Mouse (Mus musculus): Measurements from ENCODE around the gene Kbtbd12. TPM values are rescaled to one million over a fixed set of nuclear protein-coding genes. Genes with fewer than 3 reads are reported as not detected.

Kbtbd12 gene
- total and polyA plus RNA-seq, 3 experiments, result not detected

DNA sequence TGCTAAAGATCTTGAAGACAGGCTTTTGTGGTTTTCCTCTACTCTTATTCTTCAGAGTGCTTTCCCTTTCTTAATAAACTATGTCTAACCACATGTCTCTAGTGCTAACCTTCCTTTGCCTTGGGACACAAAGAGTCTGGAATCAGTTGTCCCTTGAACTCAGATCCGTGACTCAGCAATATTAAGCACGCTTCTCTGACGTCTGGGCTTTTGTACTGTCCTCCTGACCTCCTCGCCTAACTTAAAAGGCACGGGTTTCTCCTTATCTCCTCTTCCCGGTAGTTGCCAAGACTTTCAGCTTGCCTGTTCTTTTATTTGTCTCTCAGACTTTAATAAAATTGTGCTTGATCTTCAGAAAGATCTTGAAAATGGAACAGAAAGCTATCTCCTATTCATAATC is 6.5 kb downstream of the Kbtbd12 start:
- dilution Hi-C loops (cut with MboI; ENCODE audit: extremely low pct_ligation_motif_present, extremely low pct_unique_long_range_greater_than_20kb, low sequenced_read_pairs) (no loop called here), in situ Hi-C loops (cut with MboI; ENCODE audit: low pct_ligation_motif_present, low pct_unique_long_range_greater_than_20kb, low sequenced_read_pairs) (no loop called here)
- no peak for TF ChIP-seq CHD1 (IDR thresholded peaks at IDR 0.05; ENCODE audit: low read depth, low read length)
- no peak for TF ChIP-seq MXI1 (IDR thresholded peaks at IDR 0.05; ENCODE audit: low read depth, low read length)
- TF ChIP-seq NRF1 (IDR thresholded peaks at IDR 0.05; ENCODE audit: low read depth, low read length), result no peak
- TF ChIP-seq RAD21 (IDR thresholded peaks at IDR 0.05; ENCODE audit: low read depth, low read length), result no peak
- TF ChIP-seq CHD2 (IDR thresholded peaks at IDR 0.05; ENCODE audit: low read length), result no peak
- TF ChIP-seq MEF2A (IDR thresholded peaks at IDR 0.05; ENCODE audit: borderline replicate concordance, low read depth, low read length), result no peak
- no peak for TF ChIP-seq KAT2A (IDR thresholded peaks at IDR 0.05; ENCODE audit: insufficient replicate concordance, low read length)
- no peak for TF ChIP-seq CTCF (conservative IDR thresholded peaks at IDR 0.05 in 1 of 2, IDR thresholded peaks at IDR 0.05 in 1 of 2; ENCODE audit: low read depth in 2 of 2, low read length in 2 of 2)
- no peak for TF ChIP-seq ETS1 (conservative IDR thresholded peaks at IDR 0.05; ENCODE audit: low read depth, low read length)
- TF ChIP-seq MAZ (IDR thresholded peaks at IDR 0.05; ENCODE audit: low read depth, low read length), result no peak
- no peak for TF ChIP-seq ZNF384 (IDR thresholded peaks at IDR 0.05; ENCODE audit: low read depth, low read length)
- no peak for TF ChIP-seq GABPA (IDR thresholded peaks at IDR 0.05; ENCODE audit: insufficient replicate concordance, low read depth, low read length)
- no peak for TF ChIP-seq SMC3 (IDR thresholded peaks at IDR 0.05; ENCODE audit: low read depth, low read length)
- TF ChIP-seq UBTF (IDR thresholded peaks at IDR 0.05; ENCODE audit: low read depth, low read length), result no peak
- TF ChIP-seq MAFK (IDR thresholded peaks at IDR 0.05; ENCODE audit: insufficient replicate concordance, low read length), result no peak
- no peak for TF ChIP-seq POLR2AphosphoS2 (IDR thresholded peaks at IDR 0.05; ENCODE audit: low read depth, low read length)
- no peak for TF ChIP-seq IRF4 (IDR thresholded peaks at IDR 0.05; ENCODE audit: low read depth, low read length)
- TF ChIP-seq USF2 (conservative IDR thresholded peaks at IDR 0.05; ENCODE audit: low read depth, low read length), result no peak
- Histone ChIP-seq H3K27ac (ENCODE audit: insufficient read depth, low read depth) (no peak overlapping the region), H3K4me3 (replicated peaks in 1 of 3; ENCODE audit: low read depth in 2 of 3, low read length in 2 of 3, poor library complexity in 1 of 3) (no peak overlapping the region), H3K4me1 (ENCODE audit: control insufficient read depth in 1 of 2, insufficient read depth in 2 of 2) (peaks cover 4 to 17% of the 10 kb centered on the region in 2 experiments; a peak in 2 of 4 replicates), H3K27me3 (replicated peaks) (no peaks in the 10 kb centered on the region), H3K79me2 (replicated peaks; ENCODE audit: control insufficient read depth, extremely low read depth, insufficient read depth, poor library complexity, severe bottlenecking) (no peaks in the 10 kb centered on the region), H3K9ac (ENCODE audit: insufficient read depth, low read depth) (no peak overlapping the region), H3K4me2 (ENCODE audit: insufficient read depth, low read depth, poor library complexity, severe bottlenecking) (no peak overlapping the region), H3K9me3 (replicated peaks; ENCODE audit: low read length) (peaks cover 8% of the 10 kb centered on the region), H3K36me3 (replicated peaks in 1 of 2; ENCODE audit: control insufficient read depth in 1 of 2, insufficient read depth in 1 of 2, low read length in 1 of 2) (no peaks in the 10 kb centered on the region)
- DNase-seq (ENCODE audit: extremely low read depth), result no peak

DNA sequence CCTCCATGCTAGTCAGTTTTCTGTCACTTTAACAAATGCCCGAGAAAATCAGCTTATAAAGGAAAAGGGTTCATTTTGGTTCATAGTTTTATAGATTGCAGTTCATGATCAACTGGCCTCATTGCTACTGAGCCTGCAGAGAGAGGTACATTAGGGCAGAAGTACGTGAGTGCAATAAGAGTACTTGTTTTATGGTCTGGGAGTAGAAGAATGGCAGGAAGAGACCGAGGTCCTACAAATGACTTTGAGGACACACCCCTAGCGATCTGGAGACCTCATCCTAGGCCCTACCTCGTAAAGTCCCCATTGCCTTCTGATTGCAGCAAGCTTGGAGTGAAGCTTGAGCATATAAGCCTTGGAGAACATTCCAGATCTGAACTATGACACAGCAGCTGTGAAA is 7.2 kb downstream of the Kbtbd12 start:
- no peak overlapping the region for H3K4me2 ChIP-seq (ENCODE audit: insufficient read depth, low read depth, poor library complexity, severe bottlenecking)
- H3K9me3 ChIP-seq (replicated peaks; ENCODE audit: low read length), result peaks cover 8% of the 10 kb centered on the region
- H3K4me3 ChIP-seq (replicated peaks in 1 of 3; ENCODE audit: low read depth in 2 of 3, low read length in 2 of 3, poor library complexity in 1 of 3), result no peak overlapping the region
- DNase-seq (ENCODE audit: extremely low read depth), result no peak
- TF ChIP-seq UBTF (IDR thresholded peaks at IDR 0.05; ENCODE audit: low read depth, low read length) (no peak), GABPA (IDR thresholded peaks at IDR 0.05; ENCODE audit: insufficient replicate concordance, low read depth, low read length) (no peak), JUN (IDR thresholded peaks at IDR 0.05; ENCODE audit: insufficient read depth, low read depth, low read length) (no peak), E2F4 (IDR thresholded peaks at IDR 0.05; ENCODE audit: insufficient replicate concordance, low read depth, low read length) (no peak), CTCF (conservative IDR thresholded peaks at IDR 0.05 in 1 of 2, IDR thresholded peaks at IDR 0.05 in 1 of 2; ENCODE audit: low read depth in 2 of 2, low read length in 2 of 2) (no peak), MYC (IDR thresholded peaks at IDR 0.05; ENCODE audit: low read depth, low read length) (no peak), ZNF384 (IDR thresholded peaks at IDR 0.05; ENCODE audit: low read depth, low read length) (no peak), CHD1 (IDR thresholded peaks at IDR 0.05; ENCODE audit: low read depth, low read length) (no peak), MAZ (IDR thresholded peaks at IDR 0.05; ENCODE audit: low read depth, low read length) (no peak)
- H3K4me1 ChIP-seq (ENCODE audit: control insufficient read depth in 1 of 2, insufficient read depth in 2 of 2), result peaks cover 4 to 13% of the 10 kb centered on the region in 2 experiments; a peak in 2 of 4 replicates
- in situ Hi-C loops (cut with MboI; ENCODE audit: low pct_ligation_motif_present, low pct_unique_long_range_greater_than_20kb, low sequenced_read_pairs) (no loop called here), dilution Hi-C loops (cut with MboI; ENCODE audit: extremely low pct_ligation_motif_present, extremely low pct_unique_long_range_greater_than_20kb, low sequenced_read_pairs) (no loop called here)
- H3K36me3 ChIP-seq (replicated peaks in 1 of 2; ENCODE audit: control insufficient read depth in 1 of 2, insufficient read depth in 1 of 2, low read length in 1 of 2), result no peaks in the 10 kb centered on the region
- no peak overlapping the region for H3K27ac ChIP-seq (ENCODE audit: insufficient read depth, low read depth)
- no peak overlapping the region for H3K9ac ChIP-seq (ENCODE audit: insufficient read depth, low read depth)
- no peaks in the 10 kb centered on the region for H3K27me3 ChIP-seq (replicated peaks)
- H3K79me2 ChIP-seq (replicated peaks; ENCODE audit: control insufficient read depth, extremely low read depth, insufficient read depth, poor library complexity, severe bottlenecking), result no peaks in the 10 kb centered on the region

Measured in CH12.LX (cell line).